Mouse (Mus musculus): ENCODE data around the gene Shroom3. TPM values are rescaled to one million over a fixed set of nuclear protein-coding genes. Genes with fewer than 3 reads are reported as not detected.
"Not testable (repeated sequence)": the region's sequence is repeated elsewhere in the genome, so short reads cannot be mapped to it uniquely, and the experiment has no call there.

Gene Shroom3
- total RNA-seq, 2 experiments from 2014 or later = 0.50 to 1.9 TPM

DNA sequence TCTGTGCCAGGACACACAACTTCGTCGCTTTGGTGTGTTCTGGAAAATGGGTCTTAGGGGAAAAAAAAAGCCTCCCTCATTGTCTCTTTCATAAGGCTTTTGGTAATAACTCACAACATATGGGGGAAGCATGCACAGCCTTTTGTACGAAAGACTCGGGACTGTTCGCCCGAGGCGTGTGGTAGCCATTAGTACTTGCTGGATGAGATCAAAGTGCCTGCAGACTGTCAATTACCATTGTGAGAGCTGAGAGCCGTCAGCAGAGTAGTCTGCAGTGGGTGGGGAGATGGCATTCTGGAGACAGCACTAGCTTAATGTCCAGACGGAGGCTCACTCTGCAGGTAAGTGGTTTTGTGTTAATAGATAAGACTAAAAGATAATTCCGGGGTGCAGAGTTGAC, 232.2 kb downstream of the Shroom3 start:
- ATAC-seq (replicated peaks; ENCODE audit: low FRiP score, low TSS enrichment, poor library complexity, severe bottlenecking) = no peak

DNA sequence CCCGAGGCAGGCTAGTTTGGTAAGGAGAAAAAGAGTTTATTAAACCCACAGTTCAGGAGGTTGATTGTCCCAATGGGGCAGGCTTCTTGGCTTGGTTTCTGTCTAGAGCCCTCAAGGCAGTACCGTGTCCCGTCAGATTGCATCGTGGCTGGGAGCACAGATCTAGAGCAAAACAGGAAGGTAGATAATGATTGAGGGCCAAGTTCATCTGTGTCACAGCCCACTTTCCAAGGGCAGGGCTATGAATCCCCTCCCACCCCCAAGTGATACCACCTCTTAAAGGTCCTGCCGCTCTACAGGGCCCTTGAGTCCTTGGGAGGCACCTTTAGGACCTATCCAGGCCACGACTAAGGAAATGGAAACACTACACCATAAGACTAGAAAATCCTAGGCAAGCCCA, 234.5 kb downstream of the Shroom3 start:
- no peak for ATAC-seq (replicated peaks; ENCODE audit: low FRiP score, low TSS enrichment, poor library complexity, severe bottlenecking)

GRCm38 (mm10) chr5:92918170-92918569, 234.9 kb downstream of the Shroom3 start:
- ATAC-seq (replicated peaks; ENCODE audit: low FRiP score, low TSS enrichment, poor library complexity, severe bottlenecking) = no peak

GRCm38 (mm10) chr5:92918866-92919265, 235.6 kb downstream of the Shroom3 start:
- ATAC-seq (replicated peaks; ENCODE audit: low FRiP score, low TSS enrichment, poor library complexity, severe bottlenecking) = no peak

DNA sequence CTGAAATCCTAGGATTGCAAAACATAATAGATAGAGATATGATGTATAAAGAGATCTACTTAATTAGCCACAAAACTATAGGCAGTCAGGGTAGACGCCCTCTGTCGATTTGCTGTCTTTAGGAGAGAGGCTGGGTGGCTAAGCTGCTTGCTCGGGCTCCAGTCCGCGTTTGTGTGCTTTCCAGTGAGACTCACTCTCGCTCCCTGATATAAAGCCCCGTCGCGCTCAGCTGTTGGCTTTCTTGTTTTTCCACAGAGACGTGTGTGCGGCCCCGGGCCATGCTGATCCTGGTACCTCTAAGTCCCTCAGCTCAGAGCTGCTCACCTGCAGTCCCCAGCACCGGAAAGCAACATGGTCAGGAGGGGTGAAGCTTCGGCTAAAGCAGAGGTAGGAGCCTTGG, 236.2 kb downstream of the Shroom3 start:
- no peak for ATAC-seq (replicated peaks; ENCODE audit: low FRiP score, low TSS enrichment, poor library complexity, severe bottlenecking)

GRCm38 (mm10) chr5:92920984-92921383, 237.7 kb downstream of the Shroom3 start:
- ATAC-seq (replicated peaks; ENCODE audit: low FRiP score, low TSS enrichment, poor library complexity, severe bottlenecking) = no peak

DNA sequence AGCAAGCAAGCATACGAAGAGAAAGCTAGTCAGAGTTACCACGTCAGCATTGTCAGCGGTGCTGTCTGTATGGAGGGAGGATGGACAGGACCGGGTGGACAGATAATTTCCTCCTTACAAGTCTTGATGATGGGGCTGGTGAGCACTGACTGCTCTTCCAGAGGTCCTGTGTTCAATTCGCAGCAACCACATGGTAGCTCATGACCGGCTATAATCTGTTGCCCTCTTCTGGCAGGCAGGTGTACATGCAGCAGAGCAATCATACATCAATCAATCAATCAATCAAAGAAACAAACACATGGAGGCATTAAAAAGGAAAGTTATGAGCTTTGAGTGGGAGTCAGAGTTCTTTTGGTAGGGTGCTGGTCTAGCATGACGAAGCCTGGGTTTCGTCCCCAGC, 238.5 kb downstream of the Shroom3 start:
- ATAC-seq (replicated peaks; ENCODE audit: low FRiP score, low TSS enrichment, poor library complexity, severe bottlenecking) = 0 out of 2 replicates have a peak, but pooled peaks have one; percentile 30

DNA sequence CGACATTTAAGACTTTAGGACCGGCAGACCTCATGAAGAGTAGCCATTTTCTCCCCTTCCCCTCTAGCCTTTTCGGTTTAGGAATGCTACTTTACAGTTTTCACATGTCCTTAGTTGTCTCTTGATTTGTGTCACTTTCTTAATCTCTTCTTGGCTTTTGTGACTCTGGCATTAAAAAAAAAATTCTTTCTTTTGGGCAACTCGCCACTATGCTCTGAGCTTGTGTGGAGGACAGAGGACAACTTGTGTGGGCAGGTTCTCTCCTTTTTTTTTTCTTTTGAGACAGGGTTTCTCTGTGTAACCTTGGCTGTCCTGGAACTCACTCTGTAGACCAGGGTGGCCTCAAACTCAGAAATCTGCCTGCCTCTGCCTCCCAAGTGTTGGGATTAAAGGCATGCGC, 239.7 kb downstream of the Shroom3 start:
- not testable (repeated sequence) for ATAC-seq (replicated peaks; ENCODE audit: low FRiP score, low TSS enrichment, poor library complexity, severe bottlenecking)

- ATAC-seq (replicated peaks; ENCODE audit: low FRiP score, low TSS enrichment, poor library complexity, severe bottlenecking) = 0 out of 2 replicates have a peak, but pooled peaks have one; percentile 52
Observed at GRCm38 (mm10) chr5:92924851-92925477, 241.7 kb downstream of the Shroom3 start.

DNA sequence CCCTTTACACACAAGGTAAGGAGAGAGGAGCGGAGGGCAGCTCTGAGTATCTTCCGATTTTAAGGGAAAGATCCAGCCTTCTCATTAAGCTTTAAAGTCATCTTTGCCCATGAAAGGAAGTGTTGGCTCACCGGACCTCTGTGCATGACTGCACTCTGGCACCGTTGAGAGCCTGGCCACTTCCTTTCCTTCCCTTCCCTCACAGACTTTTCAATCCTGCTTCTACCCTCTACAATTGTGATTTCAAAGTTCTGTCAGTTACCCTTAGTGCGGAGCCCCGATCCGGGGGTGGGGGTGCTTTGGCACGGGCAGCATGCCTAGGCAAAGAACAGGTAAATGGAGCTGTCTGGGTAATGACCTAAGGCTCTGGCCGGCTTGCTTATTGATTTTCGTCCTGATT, 244.4 kb downstream of the Shroom3 start:
- no peak for ATAC-seq (replicated peaks; ENCODE audit: low FRiP score, low TSS enrichment, poor library complexity, severe bottlenecking)

DNA sequence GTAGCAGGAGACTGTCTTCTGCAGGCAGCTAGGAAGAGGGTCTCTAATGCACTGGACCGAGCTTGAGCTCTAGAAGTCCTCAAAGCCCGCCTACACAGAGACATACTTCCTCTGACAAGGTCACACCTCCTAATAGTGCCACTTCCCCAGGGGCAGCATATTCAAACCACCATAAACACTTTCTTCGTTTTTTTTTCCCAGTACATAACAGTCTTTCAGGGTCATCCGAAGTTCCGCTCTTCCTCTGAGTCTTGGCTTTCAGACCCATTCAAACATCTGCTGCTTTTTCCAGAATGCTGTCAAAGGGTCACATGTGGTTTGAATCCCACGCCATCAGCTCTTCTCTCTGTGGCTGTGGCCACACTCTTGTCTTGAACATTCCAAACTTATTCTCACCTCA, 247.3 kb downstream of the Shroom3 start:
- no peak for ATAC-seq (replicated peaks; ENCODE audit: low FRiP score, low TSS enrichment, poor library complexity, severe bottlenecking)

DNA sequence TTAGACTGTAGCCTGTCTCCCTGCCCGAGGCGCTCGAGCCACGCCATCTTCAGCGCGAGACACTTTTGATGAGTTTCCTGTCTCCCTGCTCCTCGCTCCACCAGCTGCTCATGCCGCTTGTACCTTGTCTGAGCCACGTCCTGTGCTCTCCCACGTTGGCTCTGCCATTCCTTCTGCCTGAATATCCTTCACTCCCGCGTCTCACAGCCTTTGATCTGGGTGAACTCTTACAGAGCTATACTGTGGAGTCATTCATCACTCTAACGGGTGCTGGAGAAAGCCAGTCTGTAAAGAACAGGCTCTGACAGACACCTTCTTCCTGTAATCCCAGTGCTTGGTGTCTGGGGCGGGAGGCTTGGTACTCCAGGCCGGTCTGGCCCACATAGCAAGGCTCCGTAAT, 248.1 kb downstream of the Shroom3 start:
- no peak for ATAC-seq (replicated peaks; ENCODE audit: low FRiP score, low TSS enrichment, poor library complexity, severe bottlenecking)

DNA sequence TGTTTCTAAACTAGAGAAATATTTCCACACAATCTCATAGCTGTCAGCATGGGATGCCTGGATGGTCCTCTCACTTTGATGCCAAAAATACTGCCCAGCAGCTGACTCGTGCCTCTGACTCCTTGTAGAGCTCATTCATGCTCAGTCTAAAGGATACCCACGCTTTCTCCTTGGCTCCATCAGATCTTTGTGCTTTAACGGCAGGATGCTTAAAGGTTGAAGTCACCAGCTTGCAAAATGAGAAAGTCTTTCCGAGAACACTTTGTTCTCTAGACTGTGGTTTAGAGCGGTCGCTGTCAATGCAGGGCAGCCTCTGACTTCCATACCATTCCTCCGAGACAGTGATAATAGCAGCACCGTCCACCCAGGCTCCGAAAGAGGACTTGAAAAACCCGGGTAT, 249.8 kb downstream of the Shroom3 start:
- no peak for ATAC-seq (replicated peaks; ENCODE audit: low FRiP score, low TSS enrichment, poor library complexity, severe bottlenecking)

DNA sequence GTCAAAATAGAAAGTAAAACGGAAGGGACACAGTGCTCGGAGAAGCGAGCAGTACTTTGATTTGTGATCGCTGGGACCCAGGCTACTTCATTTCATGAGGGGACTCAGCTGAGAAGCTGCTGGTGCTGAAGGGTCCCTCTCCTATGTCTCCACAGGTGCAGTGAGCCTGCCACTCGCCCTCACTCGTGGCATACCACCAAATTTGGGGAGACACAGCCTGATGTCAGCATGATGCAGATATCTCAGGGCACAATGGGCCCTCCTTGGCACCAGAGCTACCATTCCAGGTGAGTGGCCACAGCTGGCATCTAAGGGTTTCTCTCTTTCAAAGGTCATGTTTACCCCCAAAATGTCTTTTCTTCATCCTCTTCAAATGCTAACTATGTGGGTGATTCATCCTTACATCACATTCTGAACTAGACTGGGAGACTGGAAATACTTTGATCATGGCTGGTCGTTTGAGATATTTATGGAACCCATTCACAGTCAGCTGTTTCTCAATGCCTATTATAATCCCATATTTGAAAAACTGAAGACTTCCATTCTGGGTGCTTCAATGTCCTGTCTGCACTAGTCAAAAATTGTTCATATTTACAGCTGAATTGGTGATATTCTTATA, 250.5 kb downstream of the Shroom3 start:
- ATAC-seq (replicated peaks; ENCODE audit: low FRiP score, low TSS enrichment, poor library complexity, severe bottlenecking) = no peak

GRCm38 (mm10) chr5:92934269-92934939, 251.2 kb downstream of the Shroom3 start:
- ATAC-seq (replicated peaks; ENCODE audit: low FRiP score, low TSS enrichment, poor library complexity, severe bottlenecking) = no peak

DNA sequence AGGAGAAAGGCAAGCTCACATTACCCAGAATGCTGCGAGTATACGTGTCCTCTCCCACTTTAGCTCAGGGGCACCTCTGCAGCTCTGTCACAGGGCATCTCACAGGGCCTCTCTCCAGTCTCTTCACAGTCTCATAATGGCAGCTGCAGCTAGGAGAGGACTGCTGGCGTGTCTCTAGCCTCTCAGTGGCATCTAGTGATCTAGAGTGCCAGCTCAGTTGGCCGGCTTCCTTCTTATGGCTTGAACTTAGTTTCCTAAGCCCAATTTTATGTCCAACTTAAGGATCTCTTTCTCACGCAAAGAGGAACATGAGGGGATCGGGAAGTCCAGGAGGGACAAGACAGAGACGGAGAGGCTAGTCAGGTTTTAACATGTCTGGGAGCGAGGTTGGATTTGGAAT, 252.6 kb downstream of the Shroom3 start:
- no peak for ATAC-seq (replicated peaks; ENCODE audit: low FRiP score, low TSS enrichment, poor library complexity, severe bottlenecking)

DNA sequence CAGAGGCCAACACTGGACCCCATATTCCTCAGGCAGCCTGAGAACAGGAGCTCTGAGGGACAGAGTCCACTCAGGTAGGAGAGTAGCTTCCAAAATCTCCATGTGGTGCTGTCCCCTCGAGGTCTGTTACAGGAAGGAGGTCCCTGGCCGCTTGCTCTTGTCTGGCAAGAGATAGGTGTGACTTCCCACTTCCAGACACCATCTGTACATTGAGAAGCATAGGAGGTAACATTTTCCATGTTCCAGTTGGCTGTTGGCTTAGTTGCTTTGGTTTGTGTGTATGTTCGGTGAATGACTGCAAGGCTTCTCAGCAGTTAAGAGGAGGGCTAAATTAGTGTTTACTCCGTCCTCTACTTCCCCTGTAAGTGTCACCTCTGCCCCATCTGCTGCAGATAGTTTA, 254.5 kb downstream of the Shroom3 start:
- ATAC-seq (replicated peaks; ENCODE audit: low FRiP score, low TSS enrichment, poor library complexity, severe bottlenecking) = no peak

DNA sequence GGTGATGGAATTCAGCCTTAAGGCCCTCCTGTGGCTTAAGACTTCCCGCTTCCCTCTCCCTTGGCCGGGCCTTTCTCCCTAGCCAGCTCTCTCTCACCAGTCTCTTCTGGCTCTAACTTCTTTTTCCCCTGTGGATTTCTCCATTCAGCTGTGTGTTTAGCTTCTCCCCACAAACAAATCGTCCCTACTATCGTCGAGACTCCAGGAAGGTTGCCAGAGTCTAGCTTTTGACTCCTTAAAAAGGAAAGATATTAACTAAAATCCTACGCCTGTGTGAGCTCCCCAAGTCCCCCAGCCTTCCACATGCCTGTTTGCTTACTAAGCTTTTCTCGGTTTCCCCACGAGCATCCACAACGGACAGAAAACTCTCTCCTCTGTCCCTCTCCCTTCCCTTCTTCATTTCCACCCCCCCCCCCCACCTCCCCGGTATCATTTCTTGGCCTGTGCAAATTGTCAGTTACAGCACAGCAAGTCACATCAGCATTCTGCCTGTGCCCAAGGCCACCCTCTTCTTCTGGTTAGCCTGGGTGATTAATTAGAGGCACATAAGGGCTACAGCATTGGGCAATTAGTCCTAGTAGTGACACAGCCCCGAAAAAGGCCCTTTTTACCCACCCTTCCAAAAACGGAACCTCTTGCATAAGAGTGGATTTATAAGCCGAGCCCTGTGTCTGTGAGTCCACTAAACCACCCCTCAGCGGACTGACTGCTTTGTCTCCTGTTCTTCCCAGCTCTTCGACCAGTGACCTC, 256.2 kb downstream of the Shroom3 start:
- ATAC-seq (replicated peaks; ENCODE audit: low FRiP score, low TSS enrichment, poor library complexity, severe bottlenecking) = no peak

GRCm38 (mm10) chr5:92942166-92942565, 258.9 kb downstream of the Shroom3 start:
- ATAC-seq (replicated peaks; ENCODE audit: low FRiP score, low TSS enrichment, poor library complexity, severe bottlenecking) = no peak

- no peak for ATAC-seq (replicated peaks; ENCODE audit: low FRiP score, low TSS enrichment, poor library complexity, severe bottlenecking)
Observed at GRCm38 (mm10) chr5:92942577-92942976, 259.3 kb downstream of the Shroom3 start.

Measured in megakaryocyte-erythroid progenitor cell, adult 5-6 weeks (primary cell).